Mouse (Mus musculus) lung, postnatal 14 days (tissue): ENCODE results near the gene Nol9.
A peak's percentile ranks its signal among the peaks of the same experiment; 100 is the strongest.

Experiments
- DNase-seq: peaks from one replicate; pipeline ENCODE4 v3.0.0; 2021

Nol9 gene

DNA sequence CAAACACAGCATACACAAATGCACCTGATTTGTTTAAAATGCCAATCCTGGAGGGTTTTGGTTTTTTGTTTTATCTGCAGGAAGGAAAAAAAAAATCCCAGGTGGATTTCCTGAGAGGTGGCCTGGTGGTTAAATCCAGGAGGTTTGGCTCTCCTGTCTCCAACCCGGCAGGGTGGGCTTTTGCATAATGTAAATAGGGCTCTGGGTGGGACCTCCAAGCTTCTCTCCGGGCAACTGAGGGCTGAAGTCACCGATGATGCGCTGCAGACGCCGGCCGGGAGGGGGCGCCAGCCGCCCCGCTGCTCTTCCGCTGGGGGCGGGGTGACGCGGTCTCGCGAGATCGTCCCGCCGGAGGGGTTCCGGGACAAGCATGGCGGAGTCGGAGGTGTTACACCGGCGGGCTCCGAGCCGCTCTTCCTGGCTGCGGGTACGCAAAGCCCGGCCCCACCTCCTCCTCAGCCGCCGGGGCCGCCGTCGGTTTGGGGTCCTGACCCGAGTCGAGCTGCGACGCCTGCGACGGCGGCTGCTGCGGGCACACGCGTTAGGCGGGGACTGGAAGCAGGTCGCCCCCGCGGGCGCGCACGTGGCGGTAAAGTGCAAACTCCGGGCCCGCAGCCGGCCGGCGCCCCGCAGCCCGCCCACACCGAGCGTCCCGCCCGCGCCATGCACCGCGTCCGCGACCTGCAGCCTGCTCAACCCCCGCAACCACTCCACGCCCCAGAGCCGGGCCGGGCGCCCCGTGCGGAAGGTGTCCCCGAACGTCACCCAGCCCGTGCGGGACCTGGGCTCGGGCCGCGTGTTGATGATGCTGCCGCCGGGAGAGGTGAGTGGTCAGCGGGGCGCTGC lies at the start of gene Nol9:
Gene Nol9, plus strand, starts transcription at position 337 of the 846 bp plus-strand sequence.
- peak; percentile 96 for DNase-seq

- no peak for DNase-seq
Measured at GRCm38 (mm10) chr4:151992091-151992490, 47.0 kb upstream of the Nol9 start.

DNA sequence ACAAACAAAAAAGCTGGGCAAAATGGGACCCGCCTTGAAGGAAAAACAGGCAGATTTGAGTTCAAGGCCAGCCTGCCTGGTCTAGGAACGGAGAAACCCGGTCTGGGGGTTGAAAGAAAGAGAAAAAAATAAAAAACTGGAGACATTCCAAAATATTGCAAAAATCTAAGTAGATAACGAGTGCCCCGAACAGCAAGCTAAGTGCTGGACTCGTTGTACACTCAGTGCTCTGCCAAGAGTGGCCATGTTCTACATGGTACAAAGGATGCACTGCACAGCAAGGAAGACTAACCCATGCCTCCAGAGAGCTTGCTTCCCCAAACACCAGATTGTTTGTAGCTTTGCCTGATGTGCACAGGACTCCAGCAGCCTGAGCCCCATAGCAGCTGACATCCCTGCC lies 46.1 kb upstream of the Nol9 start:
- no peak for DNase-seq

DNA sequence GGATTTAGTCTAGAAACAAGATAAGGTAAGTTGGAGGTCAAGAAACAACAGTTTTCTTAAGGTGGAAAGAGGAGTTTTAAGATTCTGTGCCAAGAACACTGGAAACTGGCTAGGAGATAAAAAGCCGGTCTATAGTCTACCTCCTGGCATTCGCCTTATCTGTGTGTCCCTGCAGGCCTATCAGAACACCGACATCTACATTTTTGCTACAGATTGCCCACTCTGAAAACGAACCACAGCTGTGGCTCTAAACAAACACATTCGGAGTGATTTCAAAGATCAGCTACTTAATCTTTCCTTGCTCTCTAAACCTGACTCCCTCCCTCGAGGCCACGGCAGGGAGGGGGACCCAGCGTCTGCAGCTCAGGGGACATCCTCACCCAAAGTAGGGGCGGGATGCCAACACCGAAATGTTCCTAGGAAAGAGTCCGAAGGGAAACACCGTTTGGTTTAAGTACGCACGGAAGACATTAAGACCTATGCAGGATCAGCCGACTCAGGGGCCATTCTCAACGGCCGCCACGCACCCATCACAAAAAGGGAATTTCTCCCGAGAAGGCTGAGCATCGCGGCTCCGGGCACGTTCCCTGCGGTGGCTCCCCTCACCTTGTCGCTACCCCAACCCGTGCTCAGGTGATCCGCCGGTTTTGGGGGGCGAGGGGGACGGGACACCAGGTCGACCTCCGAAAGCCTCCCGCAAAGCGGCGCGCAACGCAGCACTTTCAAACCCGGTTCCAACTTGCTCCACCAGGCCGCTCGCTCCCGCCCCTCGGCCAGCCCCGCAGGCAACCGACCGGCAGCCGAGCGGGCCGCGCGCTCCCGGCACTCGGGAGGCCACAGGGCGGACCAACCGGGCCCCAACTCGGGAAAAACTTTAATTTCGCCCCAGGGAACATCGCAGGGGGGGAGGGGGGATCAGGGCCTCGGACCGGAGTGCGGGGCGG lies 44.6 kb upstream of the Nol9 start:
- DNase-seq, result no peak

GRCm38 (mm10) chr4:151995371-151996172 lies 43.5 kb upstream of the Nol9 start:
- no peak for DNase-seq

- DNase-seq, result peak; percentile 99
Measured at GRCm38 (mm10) chr4:151996173-151996950, 42.8 kb upstream of the Nol9 start, which contains the start of gene Phf13. Phf13 (minus strand) TSS chr4:151996258.

GRCm38 (mm10) chr4:151996951-151997222 lies 42.2 kb upstream of the Nol9 start:
- no peak for DNase-seq

- no peak for DNase-seq
Measured at GRCm38 (mm10) chr4:151997701-151998100, 41.4 kb upstream of the Nol9 start.

DNA sequence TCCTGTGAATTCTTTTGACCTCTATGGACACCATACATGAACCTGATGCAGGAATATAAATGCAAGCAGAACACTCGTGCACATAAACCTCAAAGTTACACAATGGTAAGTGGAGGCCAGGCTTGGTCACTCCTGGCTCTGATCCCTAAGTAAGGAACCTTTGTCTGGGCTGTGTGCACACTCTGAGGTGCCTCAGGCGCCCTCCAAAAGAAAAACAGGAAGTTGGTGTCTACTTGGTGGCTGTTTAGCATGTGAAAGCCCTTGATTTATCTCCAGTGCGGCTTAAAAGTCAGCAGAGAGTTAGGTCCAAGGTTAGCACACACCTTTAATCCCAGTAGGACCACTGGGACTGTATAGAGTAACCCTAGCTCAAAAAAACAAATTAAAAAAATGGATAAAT lies 39.6 kb upstream of the Nol9 start:
- no peak for DNase-seq

DNA sequence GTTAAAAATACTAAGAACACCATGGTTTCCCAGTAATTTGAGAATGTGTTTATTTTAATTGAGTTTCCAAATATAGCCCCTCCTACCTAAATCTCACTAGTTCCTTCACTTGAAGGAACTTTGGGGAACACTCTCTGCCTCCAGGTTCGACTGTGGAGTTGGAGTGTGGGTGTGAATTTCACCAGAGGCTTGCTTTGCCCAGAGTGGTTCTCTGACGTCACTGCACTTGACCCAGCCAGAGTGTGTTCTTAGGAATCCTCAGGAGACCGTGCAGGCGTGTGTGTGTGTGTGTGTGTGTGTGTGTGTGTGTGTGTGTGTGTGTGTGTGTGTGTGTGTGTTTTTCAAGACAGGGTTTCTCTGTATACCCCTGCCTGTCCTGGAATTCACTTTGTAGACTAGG lies 38.2 kb upstream of the Nol9 start:
- peak; percentile 71 for DNase-seq

DNA sequence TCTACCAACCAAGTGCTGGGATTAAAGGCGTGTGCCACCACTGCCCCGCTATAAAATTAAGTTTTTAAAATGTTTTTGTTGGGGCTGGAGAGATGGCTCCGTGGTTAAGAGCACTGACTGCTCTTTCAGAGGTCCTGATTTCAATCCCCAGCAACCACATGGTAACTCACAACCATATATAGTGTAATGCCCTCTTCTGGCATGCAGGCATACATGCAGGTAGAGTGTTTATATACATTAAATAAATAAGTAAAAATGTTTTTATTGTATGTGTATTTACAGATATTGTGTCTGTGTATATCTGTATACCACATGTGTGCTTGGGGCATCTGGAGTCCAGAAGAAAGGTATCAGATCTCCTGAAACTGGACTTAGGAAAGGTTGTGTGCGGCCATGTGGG lies 37.8 kb upstream of the Nol9 start:
- DNase-seq, result no peak

- DNase-seq, result no peak
Measured at GRCm38 (mm10) chr4:152002063-152002462, 37.1 kb upstream of the Nol9 start.

GRCm38 (mm10) chr4:152006137-152006536 lies 33.0 kb upstream of the Nol9 start:
- DNase-seq, result no peak

DNA sequence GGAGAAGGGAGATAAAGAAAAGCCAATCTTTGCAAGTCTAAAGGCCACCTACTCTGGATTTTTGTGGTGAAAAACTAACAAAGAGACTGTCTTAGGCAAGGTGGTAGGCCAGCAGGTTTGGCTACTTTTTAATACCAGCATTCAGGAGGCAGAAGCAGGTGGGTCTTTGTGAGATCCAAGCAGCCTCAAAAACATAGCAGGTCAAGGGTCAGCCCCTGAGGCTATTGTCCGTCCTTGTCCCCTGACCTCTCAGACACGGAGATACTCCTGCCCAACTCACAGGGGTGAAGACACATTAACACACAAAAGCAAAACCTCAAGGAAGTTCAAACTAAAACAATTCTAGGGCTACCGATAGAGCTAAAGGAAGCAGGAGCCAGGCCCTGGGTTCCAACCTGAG lies 32.3 kb upstream of the Nol9 start:
- no peak for DNase-seq

- DNase-seq, result no peak
Measured at GRCm38 (mm10) chr4:152007481-152008147, 31.5 kb upstream of the Nol9 start.

GRCm38 (mm10) chr4:152008148-152008500 lies 31.0 kb upstream of the Nol9 start:
- DNase-seq, result no peak

DNA sequence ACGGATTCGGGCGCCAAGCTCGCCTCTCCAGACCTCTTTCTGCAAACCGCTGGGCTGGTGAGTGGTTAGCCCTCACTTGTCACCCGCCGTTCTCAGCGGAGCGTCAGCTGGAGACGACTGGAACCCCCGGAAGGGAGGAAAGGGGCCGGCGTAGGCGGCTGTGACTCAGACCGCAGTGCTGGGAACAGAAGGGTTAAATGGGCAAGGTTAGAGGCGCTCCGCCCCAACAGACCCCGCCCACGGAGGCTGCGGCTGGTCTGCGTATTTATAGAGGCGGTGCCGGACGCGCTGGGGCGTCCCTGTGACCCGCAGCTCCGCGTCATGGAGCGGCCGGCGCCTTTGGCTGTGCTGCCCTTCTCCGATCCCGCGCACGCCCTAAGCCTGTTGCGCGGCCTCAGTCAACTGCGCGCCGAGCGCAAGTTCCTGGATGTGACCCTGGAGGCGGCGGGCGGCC lies 30.5 kb upstream of the Nol9 start, which contains the start of gene Klhl21:
Gene Klhl21, plus strand, starts transcription at position 182 of the 454 bp plus-strand sequence.
- peak; percentile 96 for DNase-seq

- peak; percentile 82 for DNase-seq
Measured at GRCm38 (mm10) chr4:152009076-152010051, 29.8 kb upstream of the Nol9 start.

DNA sequence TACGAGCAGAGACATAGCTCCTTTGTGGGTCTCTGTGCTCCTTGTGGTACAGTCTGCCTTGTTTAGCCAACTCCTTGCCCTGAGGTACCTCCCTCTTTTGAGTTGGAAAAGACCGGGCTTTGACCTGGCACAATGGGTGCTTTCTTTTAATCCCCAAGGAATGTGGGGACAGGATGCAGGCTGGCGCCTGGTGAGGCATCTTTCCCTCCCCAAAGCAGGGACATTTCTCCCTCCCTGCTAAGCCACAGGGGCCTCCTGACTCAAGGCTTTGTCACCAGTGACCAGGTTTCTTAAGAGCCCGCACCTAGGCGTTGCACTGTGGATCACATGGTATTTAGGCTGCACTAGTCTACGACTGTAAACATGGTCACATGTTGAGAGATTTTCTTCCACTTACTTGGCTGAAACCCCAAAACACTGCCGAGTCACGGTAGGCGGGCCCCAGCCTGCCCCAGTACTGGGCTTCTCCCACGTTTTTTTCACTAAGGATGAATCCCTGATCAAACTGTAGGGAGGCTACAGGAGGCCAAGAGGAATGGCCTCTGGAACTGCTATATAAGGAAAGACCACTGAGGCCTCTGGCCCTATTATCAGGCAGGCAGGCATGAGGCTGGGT lies 28.9 kb upstream of the Nol9 start:
- no peak for DNase-seq

DNA sequence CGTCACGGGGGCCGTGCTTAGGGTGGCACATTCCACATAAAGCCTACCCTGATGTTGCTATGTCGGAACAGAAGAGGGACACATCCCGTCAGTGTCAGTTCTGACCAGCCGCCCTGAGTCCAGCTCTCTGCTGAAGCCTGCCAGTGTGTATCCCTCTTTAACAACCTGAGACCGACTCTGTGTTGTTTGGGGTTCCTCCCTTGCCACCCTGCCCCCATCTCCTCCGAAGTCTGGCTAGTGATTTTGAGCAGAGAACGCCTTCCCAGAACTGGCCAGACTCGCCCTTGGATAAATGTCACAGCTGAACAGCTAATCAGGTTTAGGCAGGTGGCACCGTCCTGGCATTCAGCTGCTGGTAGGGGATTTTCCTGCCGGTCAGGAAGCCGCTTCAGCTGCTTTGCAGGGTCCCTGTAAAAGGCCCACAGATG lies 28.4 kb upstream of the Nol9 start:
- DNase-seq, result no peak
